Mouse (Mus musculus): Measurements from ENCODE around the gene Igf2bp1.

GRCm38 (mm10) chr11:95907805-95908524 lies 97.8 kb downstream of the Igf2bp1 start:
- no peak for TF ChIP-seq EP300 (optimal IDR thresholded peaks at IDR 0.05)
- no peak for TF ChIP-seq CTCF (IDR thresholded peaks at IDR 0.05; ENCODE audit: low read depth)
